Mouse (Mus musculus) erythroid progenitor cell, adult 5-6 weeks (primary cell): ENCODE results near the gene Ptov1. TPM values are rescaled to one million over a fixed set of nuclear protein-coding genes. Genes with fewer than 3 reads are reported as not detected.
A peak's percentile ranks its signal among the peaks of the same experiment; 100 is the strongest.

ENCODE experiments used
- ATAC-seq: replicated peaks from 2 replicates; pipeline ENCODE4 v1.8.0; 2016; ENCODE audit warnings: moderate number of reproducible peaks, mild to moderate bottlenecking, moderate TSS enrichment, inconsistent platforms; ENCODE audit not compliant: poor library complexity, low FRiP score, severe bottlenecking
- total RNA-seq, 2 experiments: library from RNA; stranded (forward) in 1 of 2; stranded (reverse) in 1 of 2; fragments of 150-400 nt in 1 of 2; fragments of 186-747, 209-891 nt in 1 of 2; gene quantifications; 2 replicates each; pipeline versions ENCODE4 v1.2.3 to v1.2.4; 2015 to 2017; ENCODE audit warnings: low replicate concordance in 2 of 2

Gene Ptov1
- total RNA-seq (2015; ENCODE audit: low replicate concordance) = 16.9 and 18.4 TPM in 2 replicates
- 1.8 and 4.8 TPM in 2 replicates for total RNA-seq (2017; ENCODE audit: low replicate concordance)

GRCm38 (mm10) chr7:44869697-44870528, at the start of gene Ptov1:
Ptov1 (minus strand) TSS chr7:44869788.
- peak; percentile 73 for ATAC-seq

DNA sequence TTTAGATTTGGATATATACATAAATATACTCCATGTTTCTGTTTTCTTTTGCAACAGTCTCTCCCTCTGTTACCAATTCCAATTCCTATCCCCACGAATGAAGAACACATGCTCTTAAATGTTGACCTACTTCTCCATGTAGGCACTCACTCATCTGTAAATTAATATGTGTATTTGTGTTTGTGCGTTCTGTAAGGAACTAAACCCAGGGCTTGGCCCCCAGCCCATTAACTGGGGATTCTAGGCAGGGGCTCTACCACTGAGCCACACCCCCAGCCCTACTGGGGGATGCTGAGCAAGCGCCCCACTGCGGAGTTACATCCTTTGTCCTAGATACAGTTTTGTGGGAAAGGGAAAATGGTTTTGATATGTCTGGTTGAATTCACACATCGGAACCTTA, 49.5 kb upstream of the Ptov1 start:
- ATAC-seq = no peak

DNA sequence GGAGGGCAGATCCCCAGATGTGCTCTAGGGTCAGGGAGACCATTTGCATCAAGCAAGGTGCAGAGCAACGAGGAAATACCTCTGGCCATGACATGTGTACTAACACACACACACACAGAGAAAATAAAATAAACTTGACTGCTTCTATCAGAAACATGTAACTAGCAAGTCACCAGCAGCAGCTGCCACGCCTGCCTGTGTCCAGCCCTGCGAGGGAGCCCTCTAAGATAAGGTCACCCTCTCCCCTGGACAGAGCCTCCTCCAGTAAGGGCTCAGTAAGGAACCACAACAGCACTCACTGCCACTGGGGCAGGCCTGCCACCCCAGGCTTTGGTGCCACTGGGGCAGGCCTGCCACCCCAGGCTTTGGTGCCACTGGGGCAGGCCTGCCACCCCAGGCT, 48.6 kb upstream of the Ptov1 start:
- ATAC-seq = peak; percentile 80

DNA sequence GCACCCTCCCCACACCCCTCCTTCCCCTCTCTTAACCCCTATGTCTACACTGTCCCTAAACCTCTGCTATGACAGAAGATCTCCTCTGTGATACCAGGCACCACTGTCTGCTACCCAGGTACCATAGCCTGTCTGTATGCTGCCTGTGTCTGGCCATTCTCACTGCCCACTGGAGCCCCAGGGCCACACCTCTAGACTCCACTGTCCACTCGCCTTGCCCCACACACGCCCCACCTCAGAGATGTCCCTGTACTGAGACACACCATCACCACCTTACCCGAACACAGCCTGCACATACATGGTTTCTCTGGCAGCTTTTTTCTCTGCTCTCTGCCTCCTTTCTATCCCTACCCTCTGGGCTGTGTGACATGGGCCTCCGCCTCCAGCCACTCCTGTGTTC, 47.3 kb upstream of the Ptov1 start:
- ATAC-seq = no peak

- no peak for ATAC-seq
These were observed 46.6 kb upstream of the Ptov1 start for GRCm38 (mm10) chr7:44916191-44916590.

DNA sequence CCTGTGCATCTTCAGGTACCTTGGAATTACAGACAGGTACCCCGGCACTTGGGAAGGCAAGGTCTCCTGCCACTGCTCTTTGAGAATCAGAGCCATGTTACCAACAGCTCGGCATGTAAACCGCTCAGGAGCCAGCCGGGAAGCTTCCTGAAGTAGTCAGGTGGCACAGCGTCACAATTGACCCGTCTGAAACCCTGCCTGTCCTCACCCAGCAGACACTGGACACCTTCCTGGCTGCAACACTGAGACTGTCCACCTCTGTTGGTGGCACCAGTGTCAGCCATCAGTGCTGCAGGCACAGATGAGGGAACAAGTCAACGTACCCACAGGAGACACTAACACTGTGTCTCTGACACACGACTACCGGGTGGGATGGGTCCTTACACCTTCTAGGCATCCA, 45.7 kb upstream of the Ptov1 start:
- no peak for ATAC-seq

- no peak for ATAC-seq
These were observed 44.8 kb upstream of the Ptov1 start for GRCm38 (mm10) chr7:44914396-44914795.

DNA sequence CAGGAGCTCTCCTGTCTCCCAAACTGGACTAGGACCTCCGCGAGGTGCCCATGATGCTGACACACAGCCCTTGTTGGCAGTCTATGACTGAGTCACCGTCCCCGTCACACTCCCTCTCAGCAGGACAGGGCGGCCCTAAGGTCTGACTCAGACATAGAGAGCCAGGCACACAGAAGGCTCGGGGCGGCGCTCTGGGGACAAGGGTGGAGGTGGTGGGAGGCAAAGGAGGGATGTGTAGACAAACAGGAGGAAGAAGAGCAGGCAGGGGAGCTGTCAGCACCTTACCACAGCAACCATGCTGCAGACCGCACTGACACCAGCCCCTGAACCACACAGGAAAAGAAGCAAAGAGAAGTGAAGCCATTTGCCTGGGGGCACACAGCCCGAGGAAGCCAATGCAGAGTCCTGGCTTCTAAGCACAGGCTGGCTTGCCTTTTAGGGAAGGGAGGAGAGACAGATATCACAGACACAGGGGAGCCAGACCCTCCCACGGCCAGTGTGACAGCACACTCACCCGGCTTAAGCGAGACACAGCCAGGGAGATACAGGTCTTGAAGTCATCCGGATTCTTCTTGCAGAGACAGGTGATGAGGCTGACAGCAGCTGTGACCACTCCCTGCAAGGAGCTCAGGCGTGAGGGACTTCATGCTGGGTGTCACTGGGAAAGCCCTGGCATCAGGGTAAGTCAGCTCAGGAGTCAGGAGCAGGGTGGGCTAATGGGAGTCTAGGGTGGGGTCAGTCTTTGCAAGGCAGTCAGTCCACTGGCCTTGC, 39.3 kb upstream of the Ptov1 start:
- no peak for ATAC-seq

- ATAC-seq = no peak
These were observed 35.8 kb upstream of the Ptov1 start for GRCm38 (mm10) chr7:44905430-44905829.

GRCm38 (mm10) chr7:44901230-44901722, 31.7 kb upstream of the Ptov1 start:
- peak; percentile 53 for ATAC-seq

DNA sequence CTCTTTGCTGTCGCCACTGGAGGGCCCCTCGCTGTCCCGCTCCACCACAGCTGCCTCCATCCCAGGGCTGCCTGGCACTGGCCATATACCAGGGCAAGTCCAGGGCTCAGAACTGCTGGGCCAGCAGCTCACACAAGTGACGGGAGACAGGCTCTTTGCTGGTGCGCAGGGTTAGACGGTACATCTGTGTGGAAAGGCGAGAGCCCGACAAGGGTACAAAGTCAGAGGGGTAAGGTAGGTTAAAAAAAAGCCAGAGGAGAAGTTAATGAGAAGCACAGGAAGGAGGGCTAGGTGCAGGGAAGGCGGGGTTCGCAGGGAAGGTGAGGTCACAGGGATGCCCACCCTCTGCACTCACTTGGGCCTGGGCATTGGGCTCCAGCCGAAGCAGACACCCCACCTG, 31.0 kb upstream of the Ptov1 start:
- ATAC-seq = no peak

- no peak for ATAC-seq
These were observed 29.0 kb upstream of the Ptov1 start for GRCm38 (mm10) chr7:44898607-44899006.

- no peak for ATAC-seq
These were observed 26.9 kb upstream of the Ptov1 start for GRCm38 (mm10) chr7:44896499-44896898.

- peak; percentile 64 for ATAC-seq
These were observed 26.2 kb upstream of the Ptov1 start, which contains the start of gene Fuz for GRCm38 (mm10) chr7:44895593-44896434. Fuz (plus strand) TSS chr7:44896079.

GRCm38 (mm10) chr7:44895206-44895592, 25.6 kb upstream of the Ptov1 start:
- ATAC-seq = no peak

GRCm38 (mm10) chr7:44894175-44894574, 24.6 kb upstream of the Ptov1 start:
- ATAC-seq = no peak

DNA sequence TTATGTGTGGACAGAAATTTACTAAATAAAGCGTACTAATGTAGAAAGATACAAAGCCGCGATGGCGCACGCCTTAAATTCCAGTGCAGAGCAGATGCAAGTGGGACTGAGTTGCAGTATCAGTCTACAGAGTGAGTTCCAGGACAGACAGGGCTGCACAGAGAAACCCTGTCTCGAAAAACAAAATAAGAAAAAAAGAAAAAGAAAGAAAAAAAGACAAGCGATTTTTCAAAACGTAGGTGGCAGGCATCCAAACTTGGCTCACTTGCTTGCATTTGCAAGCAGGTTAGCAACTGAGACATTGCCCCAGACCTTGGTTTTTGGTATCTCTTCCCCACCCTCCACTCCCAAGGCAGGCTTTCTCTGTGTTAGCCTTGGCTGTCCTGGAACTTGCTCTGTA, 23.6 kb upstream of the Ptov1 start:
- ATAC-seq = no peak

- peak; percentile 85 for ATAC-seq
These were observed 22.8 kb upstream of the Ptov1 start, which contains the start of gene Med25 for GRCm38 (mm10) chr7:44892276-44892921. Med25 (minus strand) TSS chr7:44892712.

DNA sequence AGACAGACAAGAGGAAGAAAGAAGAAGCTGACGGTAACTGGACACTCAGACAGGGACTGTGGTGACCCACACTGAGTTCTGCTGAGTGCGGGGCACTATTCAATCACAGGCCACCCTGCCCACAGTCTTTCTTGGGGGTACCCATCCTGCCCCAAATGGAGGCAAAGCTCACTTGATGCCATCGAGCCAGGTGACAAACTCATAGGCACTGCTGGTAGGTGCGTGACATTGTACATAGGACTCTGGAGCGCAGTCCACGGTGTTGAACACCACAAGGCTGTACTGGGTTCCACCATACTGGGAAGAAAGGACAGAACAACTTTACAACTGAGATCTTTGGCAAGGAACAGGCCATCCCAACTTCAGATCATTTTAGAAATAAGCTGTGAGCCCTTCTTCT, 22.0 kb upstream of the Ptov1 start:
- 0 out of 2 replicates have a peak, but pooled peaks have one; percentile 13 for ATAC-seq
